Comparison of ENCODE assay signal across 15 mouse cellular contexts in the genomic region with DNA sequence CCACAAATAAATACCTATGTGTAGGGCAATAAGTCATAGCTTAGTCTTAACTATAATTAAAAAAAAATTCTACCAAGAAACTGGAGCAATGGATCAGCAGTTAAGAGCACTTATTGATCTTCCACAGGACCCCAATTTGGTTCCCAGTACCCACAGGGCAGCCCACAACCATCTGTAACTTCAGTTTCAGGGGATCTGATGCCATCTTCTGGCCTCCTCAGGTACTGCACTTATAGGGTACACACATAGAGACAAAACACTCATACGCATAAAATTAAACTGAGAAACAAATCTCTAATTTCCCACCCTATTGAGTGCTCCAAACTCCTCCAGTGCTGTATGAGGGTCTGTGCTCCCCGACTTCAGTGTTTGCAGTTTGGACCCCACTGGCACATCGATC. TPM values are rescaled to one million over a fixed set of nuclear protein-coding genes. Genes with fewer than 3 reads are reported as not detected.
DNase-seq lines count a peak whose midpoint lies in the region; ATAC-seq and TF ChIP-seq lines count a peak whose summit lies in the region.
"Had no signal": no experiment of that assay in that cellular context is flagged by ENCODE, and none has a peak within 500 bp of the region (broad histone marks: within the 10 kb centered on the region; RNA-seq: fewer than 3 reads in every experiment).

No protein-coding gene starts in this region.

- TF ChIP-seq EP300 in stomach, postnatal 0 days (optimal IDR thresholded peaks at IDR 0.05): no peak

- no peaks in the 10 kb centered on the region for H3K27me3 ChIP-seq in stomach, postnatal 0 days (ENCODE audit: control insufficient read depth, insufficient read depth, low read length)
- H3K27me3 ChIP-seq: heart, embryonic 13.5 days; neural tube, embryonic 13.5 days had no signal

- H3K4me3 ChIP-seq in left cerebral cortex, adult 2 months: no peak overlapping the region
- no peak overlapping the region for H3K4me3 ChIP-seq in stomach, postnatal 0 days (ENCODE audit: low read depth, low read length)
- H3K4me3 ChIP-seq: heart, embryonic 13.5 days; hindbrain, embryonic 10.5 days; neural tube, embryonic 13.5 days had no signal

- DNase-seq in CD4-positive, CD25-positive, alpha-beta regulatory T cell, adult 2 months (ENCODE audit: low read depth, low spot score): peak; percentile 54
- DNase-seq in left cerebral cortex, adult 2 months (ENCODE audit: extremely low spot score in 1 of 2, low spot score in 2 of 2): no peak
- no peak for DNase-seq in left cerebral cortex, postnatal 36 days (ENCODE audit: low spot score in 2 of 2)
- DNase-seq in thymus, postnatal 14 days: peak; percentile 32
- DNase-seq in thymus, adult 18-20 months: no peak
- DNase-seq in stomach, postnatal 0 days (ENCODE audit: low spot score): no peak
- DNase-seq: adrenal gland, postnatal 36 days; cerebellum, postnatal 10 days; kidney, postnatal 10 days; thymus, postnatal 36 days had no signal

- 97% methylated on average over 3 of the region's 3 CpGs for WGBS in stomach, postnatal 0 days

- no peaks in the 10 kb centered on the region for H3K4me1 ChIP-seq in stomach, postnatal 0 days (replicated peaks; ENCODE audit: control insufficient read depth, insufficient read depth)

- no peak overlapping the region for H3K27ac ChIP-seq in left cerebral cortex, adult 2 months
- H3K27ac ChIP-seq in stomach, postnatal 0 days (replicated peaks): no peak overlapping the region
- H3K27ac ChIP-seq: heart, embryonic 13.5 days; hindbrain, embryonic 10.5 days; neural tube, embryonic 13.5 days had no signal

- H3K9me3 ChIP-seq in stomach, postnatal 0 days (ENCODE audit: control insufficient read depth, low read length): no peaks in the 10 kb centered on the region
- H3K9me3 ChIP-seq: heart, embryonic 13.5 days; neural tube, embryonic 13.5 days had no signal

- intact Hi-C loops in left cerebral cortex, adult 2 months (cut with DNase I): no loop called here
- intact Hi-C loops in left cerebral cortex, postnatal 36 days (cut with DNase I): no loop called here

- peak; percentile 7; the same call in 1 of the 2 replicates for TF ChIP-seq CTCF in left cerebral cortex, adult 2 months (IDR thresholded peaks at IDR 0.05)
- TF ChIP-seq CTCF in stomach, postnatal 0 days (IDR thresholded peaks at IDR 0.05; ENCODE audit: low read depth): peak; percentile 34

- H3K9ac ChIP-seq in stomach, postnatal 0 days (ENCODE audit: low read length): no peak overlapping the region
- H3K9ac ChIP-seq: heart, embryonic 13.5 days; neural tube, embryonic 13.5 days had no signal

- no peak for ATAC-seq in CD4-positive, CD25-positive, alpha-beta regulatory T cell, adult 4 months
- no peak for ATAC-seq in stomach, postnatal 0 days (ENCODE audit: low FRiP score, low TSS enrichment)
- ATAC-seq in activated CD4-positive, CD25-positive, alpha-beta regulatory T cell, adult 4 months: no peak

- no peak overlapping the region for H3K4me2 ChIP-seq in stomach, postnatal 0 days (replicated peaks; ENCODE audit: low read depth)
- H3K4me2 ChIP-seq: heart, embryonic 13.5 days; neural tube, embryonic 13.5 days had no signal

- no peaks in the 10 kb centered on the region for H3K36me3 ChIP-seq in stomach, postnatal 0 days (ENCODE audit: control insufficient read depth, insufficient read depth, low read length)
- H3K36me3 ChIP-seq: heart, embryonic 13.5 days; hindbrain, embryonic 10.5 days; neural tube, embryonic 13.5 days had no signal

RNA-seq across cellular contexts. Expression of gene Lrmp, which starts 12.2 kb away (rescaled TPM):
- 100 to 1,000 TPM; 157 to 238 TPM for polyA plus RNA-seq in CD4-positive, CD25-positive, alpha-beta regulatory T cell, adult 4 months (2017; shearing (Covaris generic))
- 1 to 10 TPM; 2.4 to 2.5 TPM for total RNA-seq in left cerebral cortex, adult 2 months (2021)
- total RNA-seq in left cerebral cortex, postnatal 36 days (2021): 1 to 10 TPM; 2.0 to 4.3 TPM
- 15.2 and 17.6 TPM in 2 replicates for polyA plus RNA-seq in stomach, postnatal 0 days (2015; fragmentation: Nextera tagmentation; extraction: Ambion mirVana)
- 100 to 1,000 TPM; 110 to 124 TPM for polyA plus RNA-seq in activated CD4-positive, CD25-positive, alpha-beta regulatory T cell, adult 4 months (2017; shearing (Covaris generic))

RNA-seq across cellular contexts. Expression of gene Bcat1, which starts 51.7 kb away (rescaled TPM):
- 10 to 100 TPM in 1 of 2 experiments, 1 to 10 TPM in 1; 9.3 to 10.4 TPM for polyA plus RNA-seq in CD4-positive, CD25-positive, alpha-beta regulatory T cell, adult 4 months (2017; shearing (Covaris generic))
- total RNA-seq in left cerebral cortex, adult 2 months (2021): 10 to 100 TPM; 84.3 to 85.4 TPM
- total RNA-seq in left cerebral cortex, postnatal 36 days (2021): 10 to 100 TPM; 81.0 to 83.1 TPM
- 6.3 and 7.4 TPM in 2 replicates for polyA plus RNA-seq in stomach, postnatal 0 days (2015; fragmentation: Nextera tagmentation; extraction: Ambion mirVana)
- 10 to 100 TPM; 13.0 to 15.1 TPM for polyA plus RNA-seq in activated CD4-positive, CD25-positive, alpha-beta regulatory T cell, adult 4 months (2017; shearing (Covaris generic))

Comparison
In these comparisons a context has a peak if more than half of its experiments do, and no peak if none do; other contexts are left out.
1. DNase-seq: peak in CD4-positive, CD25-positive, alpha-beta regulatory T cell, adult 2 months (single experiment) and thymus, postnatal 14 days (single experiment); none in left cerebral cortex, adult 2 months (0 of 2), left cerebral cortex, postnatal 36 days (0 of 2), thymus, adult 18-20 months (0 of 2) and stomach, postnatal 0 days (single experiment).